Mouse (Mus musculus): Measurements from ENCODE around the gene Mxra8. TPM values are rescaled to one million over a fixed set of nuclear protein-coding genes. Genes with fewer than 3 reads are reported as not detected.

Gene Mxra8
- polyA plus RNA-seq, 1 experiment from 2014 or later: 28.8 TPM

- under 1% methylated on average over 49 of the region's 49 CpGs for WGBS
- H3K4me2 ChIP-seq (ENCODE audit: low read depth, low read length, severe bottlenecking): peak within 1 kb of the TSS; percentile 97
- H3K36me3 ChIP-seq (ENCODE audit: control insufficient read depth, insufficient read depth, low read length): peaks cover 4% of the 10 kb centered on the region; the same call in 1 of the 2 replicates
- H3K9me3 ChIP-seq (ENCODE audit: control insufficient read depth, low read length): no peaks in the 10 kb centered on the region
- peak; percentile 98 for DNase-seq (ENCODE audit: low spot score)
- peak within 1 kb of the TSS; percentile 87 for H3K4me3 ChIP-seq (ENCODE audit: low read depth, low read length)
- peaks cover 12% of the 10 kb centered on the region for H3K4me1 ChIP-seq (replicated peaks; ENCODE audit: control insufficient read depth, insufficient read depth, low read length)
- ATAC-seq (replicated peaks; ENCODE audit: low FRiP score): peak; percentile 94
- no peaks in the 10 kb centered on the region for H3K27me3 ChIP-seq (ENCODE audit: control insufficient read depth, insufficient read depth, low read length)
- H3K27ac ChIP-seq (ENCODE audit: low read depth, low read length): peak within 1 kb of the TSS; percentile 79
- H3K9ac ChIP-seq (ENCODE audit: low read length): peak within 1 kb of the TSS; percentile 88
These were observed 8.2 kb upstream of the Mxra8 start, which contains the start of gene Aurkaip1 for GRCm38 (mm10) chr4:155831205-155831766. Aurkaip1 (plus strand) TSS chr4:155831272.

GRCm38 (mm10) chr4:155831831-155832230, 7.6 kb upstream of the Mxra8 start:
- peak; percentile 67 for DNase-seq (ENCODE audit: low spot score)
- peak overlapping the region; percentile 88 for H3K9ac ChIP-seq (ENCODE audit: low read length)
- no peaks in the 10 kb centered on the region for H3K27me3 ChIP-seq (ENCODE audit: control insufficient read depth, insufficient read depth, low read length)
- peak overlapping the region; percentile 97 for H3K4me2 ChIP-seq (ENCODE audit: low read depth, low read length, severe bottlenecking)
- H3K4me1 ChIP-seq (replicated peaks; ENCODE audit: control insufficient read depth, insufficient read depth, low read length): peaks cover 12% of the 10 kb centered on the region
- WGBS: 1% methylated on average over 25 of the region's 25 CpGs
- H3K4me3 ChIP-seq (ENCODE audit: low read depth, low read length): peak overlapping the region; percentile 87
- H3K27ac ChIP-seq (ENCODE audit: low read depth, low read length): peak overlapping the region; percentile 79
- no peak for ATAC-seq (replicated peaks; ENCODE audit: low FRiP score)
- H3K36me3 ChIP-seq (ENCODE audit: control insufficient read depth, insufficient read depth, low read length): peaks cover 2% of the 10 kb centered on the region; the same call in 1 of the 2 replicates
- H3K9me3 ChIP-seq (ENCODE audit: control insufficient read depth, low read length): no peaks in the 10 kb centered on the region

- H3K36me3 ChIP-seq (ENCODE audit: control insufficient read depth, insufficient read depth, low read length): no peaks in the 10 kb centered on the region; the same call in 1 of the 2 replicates
- no peak for DNase-seq (ENCODE audit: low spot score)
- H3K4me3 ChIP-seq (ENCODE audit: low read depth, low read length): peak overlapping the region; percentile 87
- H3K27me3 ChIP-seq (ENCODE audit: control insufficient read depth, insufficient read depth, low read length): no peaks in the 10 kb centered on the region
- H3K9me3 ChIP-seq (ENCODE audit: control insufficient read depth, low read length): no peaks in the 10 kb centered on the region
- no peak for ATAC-seq (replicated peaks; ENCODE audit: low FRiP score)
- H3K4me2 ChIP-seq (ENCODE audit: low read depth, low read length, severe bottlenecking): peak overlapping the region; percentile 97
- no peak overlapping the region for H3K27ac ChIP-seq (ENCODE audit: low read depth, low read length)
- peak overlapping the region; percentile 88 for H3K9ac ChIP-seq (ENCODE audit: low read length)
- WGBS: 56% methylated on average over 10 of the region's 10 CpGs
- H3K4me1 ChIP-seq (replicated peaks; ENCODE audit: control insufficient read depth, insufficient read depth, low read length): peaks cover 12% of the 10 kb centered on the region
These were observed 7.2 kb upstream of the Mxra8 start for GRCm38 (mm10) chr4:155832321-155832720.

- no peak overlapping the region for H3K4me2 ChIP-seq (ENCODE audit: low read depth, low read length, severe bottlenecking)
- ATAC-seq (replicated peaks; ENCODE audit: low FRiP score) (no peak), DNase-seq (ENCODE audit: low spot score) (no peak)
- no peak overlapping the region for H3K9ac ChIP-seq (ENCODE audit: low read length)
- H3K36me3 ChIP-seq (ENCODE audit: control insufficient read depth, insufficient read depth, low read length): no peaks in the 10 kb centered on the region; the same call in 1 of the 2 replicates
- no peaks in the 10 kb centered on the region for H3K27me3 ChIP-seq (ENCODE audit: control insufficient read depth, insufficient read depth, low read length)
- no peak overlapping the region for H3K4me3 ChIP-seq (ENCODE audit: low read depth, low read length)
- no peak overlapping the region for H3K27ac ChIP-seq (ENCODE audit: low read depth, low read length)
- no peaks in the 10 kb centered on the region for H3K9me3 ChIP-seq (ENCODE audit: control insufficient read depth, low read length)
- WGBS: 83% methylated on average over 4 of the region's 4 CpGs
- peaks cover 12% of the 10 kb centered on the region for H3K4me1 ChIP-seq (replicated peaks; ENCODE audit: control insufficient read depth, insufficient read depth, low read length)
These were observed 6.2 kb upstream of the Mxra8 start for GRCm38 (mm10) chr4:155833234-155833633.

- DNase-seq (ENCODE audit: low spot score) (peak; percentile 79), ATAC-seq (replicated peaks; ENCODE audit: low FRiP score) (peak; percentile 15)
- H3K36me3 ChIP-seq (ENCODE audit: control insufficient read depth, insufficient read depth, low read length): no peaks in the 10 kb centered on the region; the same call in 1 of the 2 replicates
- no peak overlapping the region for H3K27ac ChIP-seq (ENCODE audit: low read depth, low read length)
- H3K27me3 ChIP-seq (ENCODE audit: control insufficient read depth, insufficient read depth, low read length): no peaks in the 10 kb centered on the region
- WGBS: 40% methylated on average over 2 of the region's 2 CpGs
- no peak overlapping the region for H3K9ac ChIP-seq (ENCODE audit: low read length)
- no peak overlapping the region for H3K4me3 ChIP-seq (ENCODE audit: low read depth, low read length)
- no peaks in the 10 kb centered on the region for H3K9me3 ChIP-seq (ENCODE audit: control insufficient read depth, low read length)
- H3K4me2 ChIP-seq (ENCODE audit: low read depth, low read length, severe bottlenecking): no peak overlapping the region
- H3K4me1 ChIP-seq (replicated peaks; ENCODE audit: control insufficient read depth, insufficient read depth, low read length): peaks cover 12% of the 10 kb centered on the region
These were observed 5.6 kb upstream of the Mxra8 start for GRCm38 (mm10) chr4:155833836-155834235.

GRCm38 (mm10) chr4:155837404-155838010, 2.0 kb upstream of the Mxra8 start:
- H3K9ac ChIP-seq (ENCODE audit: low read length): no peak overlapping the region
- ATAC-seq (replicated peaks; ENCODE audit: low FRiP score): no peak
- H3K36me3 ChIP-seq (ENCODE audit: control insufficient read depth, insufficient read depth, low read length): no peaks in the 10 kb centered on the region; the same call in 1 of the 2 replicates
- DNase-seq (ENCODE audit: low spot score): no peak
- no peaks in the 10 kb centered on the region for H3K9me3 ChIP-seq (ENCODE audit: control insufficient read depth, low read length)
- WGBS: 88% methylated on average over 11 of the region's 11 CpGs
- H3K4me3 ChIP-seq (ENCODE audit: low read depth, low read length): no peak overlapping the region
- no peak overlapping the region for H3K27ac ChIP-seq (ENCODE audit: low read depth, low read length)
- peaks cover 5% of the 10 kb centered on the region; the same call in 1 of the 2 replicates for H3K27me3 ChIP-seq (ENCODE audit: control insufficient read depth, insufficient read depth, low read length)
- H3K4me1 ChIP-seq (replicated peaks; ENCODE audit: control insufficient read depth, insufficient read depth, low read length): peaks cover 23% of the 10 kb centered on the region
- H3K4me2 ChIP-seq (ENCODE audit: low read depth, low read length, severe bottlenecking): no peak overlapping the region

GRCm38 (mm10) chr4:155838187-155839153, 1.0 kb upstream of the Mxra8 start:
- Histone ChIP-seq H3K4me1 (replicated peaks; ENCODE audit: control insufficient read depth, insufficient read depth, low read length) (peaks cover 23% of the 10 kb centered on the region), H3K36me3 (ENCODE audit: control insufficient read depth, insufficient read depth, low read length) (no peaks in the 10 kb centered on the region), H3K4me3 (ENCODE audit: low read depth, low read length) (no peak overlapping the region), H3K9ac (ENCODE audit: low read length) (no peak overlapping the region), H3K9me3 (ENCODE audit: control insufficient read depth, low read length) (no peaks in the 10 kb centered on the region), H3K27ac (ENCODE audit: low read depth, low read length) (no peak overlapping the region), H3K27me3 (ENCODE audit: control insufficient read depth, insufficient read depth, low read length) (peaks cover 5% of the 10 kb centered on the region; the same call in 1 of the 2 replicates), H3K4me2 (ENCODE audit: low read depth, low read length, severe bottlenecking) (no peak overlapping the region)
- no peak for DNase-seq (ENCODE audit: low spot score)
- ATAC-seq (replicated peaks; ENCODE audit: low FRiP score): no peak
- WGBS: 67% methylated on average over 8 of the region's 8 CpGs
